11 mouse cellular contexts compared by ENCODE assay signal in the genomic region with DNA sequence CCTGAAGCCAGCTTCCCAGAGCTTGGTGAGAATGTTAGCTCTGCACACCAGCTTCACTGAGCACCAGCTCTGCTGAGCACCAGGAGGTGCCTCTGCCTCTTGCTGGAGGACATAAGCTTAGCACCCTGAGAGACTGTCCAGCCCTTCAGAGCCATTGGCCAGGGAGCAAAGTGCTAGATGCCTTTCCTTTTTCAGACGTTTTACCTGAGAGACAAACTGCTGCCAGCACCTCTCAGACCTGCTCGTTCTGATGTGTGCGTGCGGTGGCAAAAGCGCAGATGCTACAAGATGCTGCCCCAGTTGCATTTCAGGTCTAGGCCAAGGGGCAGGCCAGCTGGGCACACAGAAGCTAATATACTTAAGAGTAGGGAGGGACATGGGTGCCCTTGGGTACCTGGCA. TPM values are rescaled to one million over a fixed set of nuclear protein-coding genes. Genes with fewer than 3 reads are reported as not detected.
DNase-seq lines count a peak whose midpoint lies in the region; ATAC-seq and TF ChIP-seq lines count a peak whose summit lies in the region.
"Had no signal": no experiment of that assay in that cellular context is flagged by ENCODE, and none has a peak within 500 bp of the region (broad histone marks: within the 10 kb centered on the region; RNA-seq: fewer than 3 reads in every experiment).

No protein-coding gene starts in this region.

- H3K36me3 ChIP-seq in embryonic facial prominence, embryonic 12.5 days: peaks cover 50% of the 10 kb centered on the region
- peaks cover 75% of the 10 kb centered on the region for H3K36me3 ChIP-seq in embryonic facial prominence, embryonic 10.5 days (replicated peaks)
- H3K36me3 ChIP-seq in kidney, embryonic 15.5 days: peaks cover 54% of the 10 kb centered on the region
- H3K36me3 ChIP-seq in embryonic facial prominence, embryonic 13.5 days: peaks cover 60% of the 10 kb centered on the region
- peaks cover 54% of the 10 kb centered on the region for H3K36me3 ChIP-seq in limb, embryonic 14.5 days (ENCODE audit: control insufficient read depth, insufficient read depth, low read length)

- no peak for TF ChIP-seq POLR2A in limb, embryonic 14.5 days (IDR thresholded peaks at IDR 0.05; ENCODE audit: borderline replicate concordance, extremely low read depth, insufficient read depth, insufficient read length)

- H3K27me3 ChIP-seq in embryonic facial prominence, embryonic 12.5 days: no peaks in the 10 kb centered on the region
- no peaks in the 10 kb centered on the region for H3K27me3 ChIP-seq in embryonic facial prominence, embryonic 10.5 days (replicated peaks; ENCODE audit: low read depth, poor library complexity, severe bottlenecking)
- H3K27me3 ChIP-seq in kidney, embryonic 15.5 days: no peaks in the 10 kb centered on the region
- H3K27me3 ChIP-seq in embryonic facial prominence, embryonic 13.5 days: no peaks in the 10 kb centered on the region
- H3K27me3 ChIP-seq in limb, embryonic 14.5 days (ENCODE audit: control insufficient read depth, insufficient read depth, low read length): no peaks in the 10 kb centered on the region
- H3K27me3 ChIP-seq: liver, embryonic 15.5 days; Patski had no signal

- ATAC-seq in embryonic facial prominence, embryonic 12.5 days (ENCODE audit: insufficient number of reproducible peaks, insufficient read depth, low FRiP score, low TSS enrichment): no peak
- ATAC-seq in kidney, embryonic 15.5 days (replicated peaks; ENCODE audit: low FRiP score): no peak
- no peak for ATAC-seq in embryonic facial prominence, embryonic 13.5 days (ENCODE audit: insufficient number of reproducible peaks, insufficient read depth, low FRiP score, low TSS enrichment, low read depth)
- ATAC-seq in limb, embryonic 14.5 days (ENCODE audit: low FRiP score, low read depth): no peak
- ATAC-seq: Patski had no signal

- peak overlapping the region; percentile 34; the same call in 1 of the 2 replicates for H3K9ac ChIP-seq in embryonic facial prominence, embryonic 12.5 days
- H3K9ac ChIP-seq in kidney, embryonic 15.5 days: no peak overlapping the region
- no peak overlapping the region for H3K9ac ChIP-seq in embryonic facial prominence, embryonic 13.5 days
- no peak overlapping the region for H3K9ac ChIP-seq in limb, embryonic 14.5 days (ENCODE audit: low read depth, low read length, severe bottlenecking)
- H3K9ac ChIP-seq: liver, embryonic 15.5 days had no signal

- no peak for DNase-seq in embryonic facial prominence, embryonic 10.5 days (ENCODE audit: low spot score)
- DNase-seq in kidney, adult 18-20 months: no peak
- no peak for DNase-seq in limb, embryonic 14.5 days (ENCODE audit: low spot score)
- DNase-seq in thymus, postnatal 14 days: no peak
- no peak for DNase-seq in lung, postnatal 14 days
- DNase-seq: thymus, postnatal 36 days had no signal

- H3K9me3 ChIP-seq in embryonic facial prominence, embryonic 12.5 days: no peaks in the 10 kb centered on the region
- no peaks in the 10 kb centered on the region for H3K9me3 ChIP-seq in embryonic facial prominence, embryonic 10.5 days
- no peaks in the 10 kb centered on the region for H3K9me3 ChIP-seq in kidney, embryonic 15.5 days (replicated peaks)
- no peaks in the 10 kb centered on the region for H3K9me3 ChIP-seq in embryonic facial prominence, embryonic 13.5 days
- no peaks in the 10 kb centered on the region for H3K9me3 ChIP-seq in limb, embryonic 14.5 days (ENCODE audit: control insufficient read depth, low read length)
- H3K9me3 ChIP-seq: liver, embryonic 15.5 days had no signal

- WGBS in embryonic facial prominence, embryonic 12.5 days: 70% methylated on average over 5 of the region's 5 CpGs
- 83% methylated on average over 5 of the region's 5 CpGs for WGBS in embryonic facial prominence, embryonic 10.5 days
- WGBS in kidney, embryonic 15.5 days: 81% methylated on average over 5 of the region's 5 CpGs
- 82% methylated on average over 5 of the region's 5 CpGs for WGBS in embryonic facial prominence, embryonic 13.5 days
- WGBS in limb, embryonic 14.5 days: 81% methylated on average over 5 of the region's 5 CpGs

- H3K27ac ChIP-seq in embryonic facial prominence, embryonic 12.5 days: peak overlapping the region; percentile 73
- no peak overlapping the region for H3K27ac ChIP-seq in embryonic facial prominence, embryonic 10.5 days (replicated peaks)
- peak overlapping the region; percentile 79 for H3K27ac ChIP-seq in kidney, embryonic 15.5 days
- peak overlapping the region; percentile 72 for H3K27ac ChIP-seq in embryonic facial prominence, embryonic 13.5 days
- 0 out of 2 replicates have a peak overlapping the region, but pooled peaks have one; percentile 15 for H3K27ac ChIP-seq in limb, embryonic 14.5 days (replicated peaks; ENCODE audit: low read depth, low read length)
- H3K27ac ChIP-seq: liver, embryonic 15.5 days had no signal

- no peak overlapping the region for H3K4me2 ChIP-seq in embryonic facial prominence, embryonic 12.5 days (replicated peaks)
- no peak overlapping the region for H3K4me2 ChIP-seq in kidney, embryonic 15.5 days
- H3K4me2 ChIP-seq in embryonic facial prominence, embryonic 13.5 days: no peak overlapping the region
- H3K4me2 ChIP-seq in limb, embryonic 14.5 days (replicated peaks; ENCODE audit: low read depth, low read length, severe bottlenecking): no peak overlapping the region
- H3K4me2 ChIP-seq: liver, embryonic 15.5 days had no signal

- no peak overlapping the region for H3K4me3 ChIP-seq in embryonic facial prominence, embryonic 12.5 days
- no peak overlapping the region for H3K4me3 ChIP-seq in embryonic facial prominence, embryonic 10.5 days
- H3K4me3 ChIP-seq in kidney, embryonic 15.5 days (replicated peaks): no peak overlapping the region
- no peak overlapping the region for H3K4me3 ChIP-seq in embryonic facial prominence, embryonic 13.5 days
- H3K4me3 ChIP-seq in limb, embryonic 14.5 days (replicated peaks; ENCODE audit: low read length): no peak overlapping the region
- H3K4me3 ChIP-seq: liver, embryonic 15.5 days had no signal

- peaks cover 13% of the 10 kb centered on the region for H3K4me1 ChIP-seq in embryonic facial prominence, embryonic 12.5 days
- peaks cover 14% of the 10 kb centered on the region for H3K4me1 ChIP-seq in embryonic facial prominence, embryonic 10.5 days
- H3K4me1 ChIP-seq in kidney, embryonic 15.5 days: peaks cover 20% of the 10 kb centered on the region
- H3K4me1 ChIP-seq in embryonic facial prominence, embryonic 13.5 days: peaks cover 16% of the 10 kb centered on the region
- peaks cover 8% of the 10 kb centered on the region; the same call in 1 of the 2 replicates for H3K4me1 ChIP-seq in limb, embryonic 14.5 days (ENCODE audit: control insufficient read depth, insufficient read depth, low read length)

RNA-seq across cellular contexts. Expression of gene Rnf114, which starts 16.8 kb away (rescaled TPM):
- 94.4 and 96.9 TPM in 2 replicates for polyA plus RNA-seq in embryonic facial prominence, embryonic 12.5 days (2016; fragmentation: Nextera tagmentation; extraction: Ambion mirVana)
- 133 and 142 TPM in 2 replicates for polyA plus RNA-seq in embryonic facial prominence, embryonic 10.5 days (2016; fragmentation: Nextera tagmentation; extraction: Ambion mirVana)
- 89.9 and 91.9 TPM in 2 replicates for polyA plus RNA-seq in kidney, embryonic 15.5 days (2015; fragmentation: Nextera tagmentation; extraction: Ambion mirVana)
- polyA plus RNA-seq in embryonic facial prominence, embryonic 13.5 days (2015; fragmentation: Nextera tagmentation; extraction: Ambion mirVana): 88.4 and 91.9 TPM in 2 replicates
- polyA plus RNA-seq in limb, embryonic 14.5 days (2012; rRNA removed): 83.6 and 102 TPM in 2 replicates
- 78.1 and 81.9 TPM in 2 replicates for polyA plus RNA-seq in limb, embryonic 14.5 days (2014; fragmentation: Nextera tagmentation; extraction: Ambion mirVana)

RNA-seq across cellular contexts. Expression of gene Spata2, which starts 17.1 kb away (rescaled TPM):
- 14.3 and 16.3 TPM in 2 replicates for polyA plus RNA-seq in embryonic facial prominence, embryonic 12.5 days (2016; fragmentation: Nextera tagmentation; extraction: Ambion mirVana)
- polyA plus RNA-seq in embryonic facial prominence, embryonic 10.5 days (2016; fragmentation: Nextera tagmentation; extraction: Ambion mirVana): 19.6 TPM in 2 replicates
- 17.8 and 17.9 TPM in 2 replicates for polyA plus RNA-seq in kidney, embryonic 15.5 days (2015; fragmentation: Nextera tagmentation; extraction: Ambion mirVana)
- polyA plus RNA-seq in embryonic facial prominence, embryonic 13.5 days (2015; fragmentation: Nextera tagmentation; extraction: Ambion mirVana): 15.4 TPM in 2 replicates
- polyA plus RNA-seq in limb, embryonic 14.5 days (2012; rRNA removed): 17.8 and 23.0 TPM in 2 replicates
- 12.3 and 12.4 TPM in 2 replicates for polyA plus RNA-seq in limb, embryonic 14.5 days (2014; fragmentation: Nextera tagmentation; extraction: Ambion mirVana)

RNA-seq across cellular contexts. Expression of gene Slc9a8, which starts 54.1 kb away (rescaled TPM):
- 23.3 and 24.1 TPM in 2 replicates for polyA plus RNA-seq in embryonic facial prominence, embryonic 12.5 days (2016; fragmentation: Nextera tagmentation; extraction: Ambion mirVana)
- polyA plus RNA-seq in embryonic facial prominence, embryonic 10.5 days (2016; fragmentation: Nextera tagmentation; extraction: Ambion mirVana): 24.3 and 25.9 TPM in 2 replicates
- 21.9 and 27.1 TPM in 2 replicates for polyA plus RNA-seq in kidney, embryonic 15.5 days (2015; fragmentation: Nextera tagmentation; extraction: Ambion mirVana)
- polyA plus RNA-seq in embryonic facial prominence, embryonic 13.5 days (2015; fragmentation: Nextera tagmentation; extraction: Ambion mirVana): 21.7 and 22.5 TPM in 2 replicates
- polyA plus RNA-seq in limb, embryonic 14.5 days (2012; rRNA removed): 43.0 and 62.1 TPM in 2 replicates
- 16.7 and 20.1 TPM in 2 replicates for polyA plus RNA-seq in limb, embryonic 14.5 days (2014; fragmentation: Nextera tagmentation; extraction: Ambion mirVana)
